Mouse (Mus musculus) midbrain, embryonic 11.5 days (tissue): Measurements from ENCODE around the gene Ubd. TPM values are rescaled to one million over a fixed set of nuclear protein-coding genes. Genes with fewer than 3 reads are reported as not detected.
"Not testable (repeated sequence)": the region's sequence is repeated elsewhere in the genome, so short reads cannot be mapped to it uniquely, and the experiment has no call there.

ENCODE experiments used
- ATAC-seq: fragments of 200-750 bp; cut with Nextera tagmentation; 2 replicates; pipeline ENCODE4 v1.8.0; 2017; ENCODE audit warnings: moderate TSS enrichment, moderate library complexity; ENCODE audit not compliant: low FRiP score
- DNase-seq: peaks from one replicate; pipeline ENCODE4 v3.0.0; 2015; ENCODE audit warnings: low spot score; ENCODE audit errors: missing footprints
- H3K27ac ChIP-seq: fragments of 300-500 bp; sonication (generic); 2 replicates; pipeline ENCODE4 v1.5.1; 2014; ENCODE audit warnings: low read depth, low read length
- H3K27me3 ChIP-seq: fragments of 300-500 bp; sonication (generic); 2 replicates; pipeline ENCODE4 v1.6.1; 2014; ENCODE audit warnings: mild to moderate bottlenecking, low read length, moderate library complexity, mixed read lengths; ENCODE audit not compliant: control insufficient read depth, insufficient read depth
- H3K36me3 ChIP-seq: fragments of 300-500 bp; sonication (generic); 2 replicates; pipeline ENCODE4 v1.6.1; 2014; ENCODE audit warnings: mild to moderate bottlenecking, low read length, moderate library complexity, mixed read lengths; ENCODE audit not compliant: control insufficient read depth, insufficient read depth
- H3K4me1 ChIP-seq: fragments of 300-500 bp; sonication (generic); 2 replicates; pipeline ENCODE4 v1.6.1; 2014; ENCODE audit warnings: low read length; ENCODE audit not compliant: control insufficient read depth, insufficient read depth
- H3K4me2 ChIP-seq: fragments of 300-500 bp; sonication (generic); 2 replicates; pipeline ENCODE4 v1.6.1; 2014; ENCODE audit warnings: mild to moderate bottlenecking, moderate library complexity
- H3K4me3 ChIP-seq: fragments of 300-500 bp; sonication (generic); 2 replicates; pipeline ENCODE4 v1.5.1; 2014; ENCODE audit warnings: low read depth, low read length
- H3K9ac ChIP-seq: fragments of 300-500 bp; sonication (generic); 2 replicates; pipeline ENCODE4 v1.6.1; 2014; ENCODE audit warnings: low read length
- H3K9me3 ChIP-seq: fragments of 300-500 bp; sonication (generic); 2 replicates; pipeline ENCODE4 v1.6.1; 2016; ENCODE audit warnings: low read length; ENCODE audit not compliant: control insufficient read depth
- WGBS: fragments of 180-500 bp; shearing (Covaris S2); extraction: QIAGEN DNeasy Blood & Tissue Kit; methylation state at CpG from one replicate; pipeline ENCODE4 v1.1.7; 2014; 5-methylcytosine and 5-hydroxymethylcytosine counted together
- polyA plus RNA-seq: library from polyadenylated mRNA; unstranded; fragments of >200 nt; fragmentation: Nextera tagmentation; extraction: Ambion mirVana; gene quantifications from 2 replicates; pipeline ENCODE4 v1.2.1, GENCODE M21; 2014

Ubd gene
- polyA plus RNA-seq, 1 experiment from 2014 or later: not detected

DNA sequence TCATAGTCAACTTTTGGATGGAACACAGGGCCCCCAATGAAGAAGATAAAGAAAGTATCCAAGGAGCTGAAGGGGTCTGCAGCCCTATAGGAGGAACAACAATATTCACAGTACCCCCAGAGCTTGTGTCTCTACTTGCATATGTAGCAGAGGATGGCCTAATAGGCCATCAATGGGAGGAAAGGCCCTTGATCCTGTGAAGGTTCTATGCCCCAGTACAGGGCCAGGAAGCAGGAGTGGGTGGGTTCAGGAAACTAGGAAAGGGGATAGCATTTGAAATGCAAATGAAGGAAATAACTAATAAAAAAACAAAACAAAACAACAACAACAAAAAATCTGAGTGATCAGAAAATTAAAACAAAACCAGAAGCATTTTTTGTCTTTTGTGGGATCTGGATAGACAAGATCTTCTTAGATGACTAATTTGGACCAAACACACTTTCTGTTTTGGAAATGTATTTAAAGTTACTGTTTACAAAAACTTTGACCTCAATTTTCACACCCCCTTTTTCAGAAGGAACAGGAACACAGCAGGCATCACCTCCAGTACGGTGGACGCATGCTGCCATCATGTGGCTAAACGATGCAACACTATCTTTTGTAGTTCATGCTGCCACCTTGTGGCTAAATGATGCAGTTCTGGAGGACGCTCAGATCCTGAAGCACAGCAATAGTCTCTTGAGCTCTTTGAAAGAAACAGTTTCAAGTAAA is 9.7 kb downstream of the Ubd start:
- Histone ChIP-seq H3K9ac (no peak overlapping the region), H3K27ac (no peak overlapping the region), H3K36me3 (no peaks in the 10 kb centered on the region), H3K9me3 (no peaks in the 10 kb centered on the region), H3K27me3 (peaks cover 2% of the 10 kb centered on the region; the same call in 1 of the 2 replicates), H3K4me3 (no peak overlapping the region), H3K4me2 (no peak overlapping the region), H3K4me1 (no peaks in the 10 kb centered on the region)
- WGBS: 1% methylated on average over 4 of the region's 4 CpGs
- DNase-seq (peak; percentile 97), ATAC-seq (peak; percentile 73)

GRCm38 (mm10) chr17:37203917-37204236 is 10.2 kb downstream of the Ubd start:
- H3K4me1 ChIP-seq: no peaks in the 10 kb centered on the region
- no peak overlapping the region for H3K9ac ChIP-seq
- no peak overlapping the region for H3K27ac ChIP-seq
- H3K9me3 ChIP-seq: no peaks in the 10 kb centered on the region
- whole genome bisulfite sequencing: 24% methylated on average over 3 of the region's 3 CpGs
- no peaks in the 10 kb centered on the region for H3K36me3 ChIP-seq
- no peak overlapping the region for H3K4me3 ChIP-seq
- H3K27me3 ChIP-seq: no peaks in the 10 kb centered on the region
- DNase-seq (no peak), ATAC-seq (peak; percentile 67)
- no peak overlapping the region for H3K4me2 ChIP-seq

DNA sequence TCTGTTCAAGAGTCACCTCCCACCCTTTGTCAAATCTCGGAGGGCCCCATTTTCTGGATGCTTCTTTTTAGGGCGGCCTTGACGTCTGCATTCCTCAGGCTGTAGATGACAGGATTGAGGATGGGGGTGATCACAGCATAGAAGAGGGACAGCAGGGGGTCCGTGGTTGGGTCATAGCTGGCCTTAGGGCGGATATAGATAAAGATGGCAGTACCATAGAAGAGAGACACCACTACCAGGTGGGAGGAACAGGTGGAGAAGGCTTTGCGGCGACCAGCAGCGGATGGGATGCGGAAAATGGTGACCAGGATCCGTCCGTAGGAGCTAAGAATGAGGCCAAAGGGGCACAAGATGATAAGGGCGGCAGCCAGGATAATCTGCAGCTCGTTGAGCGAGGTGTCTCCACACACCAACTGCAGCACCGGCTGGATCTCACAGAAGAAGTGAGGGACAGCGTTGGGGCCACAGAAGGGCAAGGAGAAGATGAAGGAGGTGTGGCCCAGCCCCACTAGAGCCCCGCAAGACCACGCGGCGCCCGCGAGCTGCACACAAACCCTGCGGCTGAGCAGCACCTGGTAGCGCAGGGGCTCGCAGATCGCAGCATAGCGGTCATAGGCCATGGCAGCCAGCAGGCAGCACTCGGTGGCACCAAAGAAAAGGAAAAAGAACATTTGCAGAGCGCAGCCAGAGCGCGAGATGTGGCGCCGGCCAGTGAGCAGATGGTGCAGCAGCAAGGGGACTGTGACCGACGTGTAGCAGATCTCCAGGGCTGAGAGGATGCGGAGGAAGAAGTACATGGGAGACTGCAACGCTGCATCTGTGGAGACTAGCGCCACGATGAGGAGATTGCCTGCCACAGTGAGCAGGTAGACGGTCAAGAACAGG is 17.4 kb downstream of the Ubd start:
- 18% methylated on average over 40 of the region's 40 CpGs for WGBS
- no peaks in the 10 kb centered on the region for H3K4me1 ChIP-seq

DNA sequence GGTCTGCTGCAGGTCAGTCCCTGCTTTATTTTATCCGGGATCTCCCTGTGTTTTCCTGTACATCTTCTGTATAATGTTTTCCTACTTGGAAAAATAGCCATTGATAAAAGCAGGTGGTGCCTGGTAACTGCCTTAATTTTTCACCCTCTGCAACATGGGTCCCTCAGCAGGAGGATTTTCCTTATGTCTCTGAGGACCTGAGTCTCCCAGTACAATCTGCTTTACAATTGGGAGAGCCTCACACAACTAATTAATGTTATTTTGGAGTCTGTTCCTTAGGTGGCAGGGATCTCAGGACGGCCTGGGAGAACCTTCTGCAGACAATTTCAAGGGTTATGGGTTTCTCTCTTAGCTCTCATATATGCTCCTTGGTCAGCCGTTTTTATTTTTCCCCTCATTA is 19.3 kb downstream of the Ubd start, which contains the start of gene Olfr95:
TSS of gene Olfr95 (minus strand) at position 101 of the 400 bp plus-strand sequence.
- Histone ChIP-seq H3K27ac (no peak within 1 kb of the TSS), H3K4me1 (no peaks in the 10 kb centered on the region), H3K9me3 (no peaks in the 10 kb centered on the region), H3K9ac (no peak within 1 kb of the TSS), H3K4me3 (no peak within 1 kb of the TSS), H3K4me2 (no peak within 1 kb of the TSS), H3K27me3 (peaks cover 8% of the 10 kb centered on the region), H3K36me3 (no peaks in the 10 kb centered on the region)
- DNase-seq (peak; percentile 10), ATAC-seq (no peak)
- 78% methylated on average over 3 of the region's 3 CpGs for WGBS

More for the DNA sequence above, 17.4 kb downstream of the Ubd start:
- Histone ChIP-seq H3K27ac (no peak overlapping the region), H3K9me3 (no peaks in the 10 kb centered on the region), H3K4me2 (peak overlapping the region; percentile 56), H3K9ac (peak overlapping the region; percentile 47), H3K27me3 (peaks cover 8% of the 10 kb centered on the region), H3K36me3 (no peaks in the 10 kb centered on the region), H3K4me3 (peak overlapping the region; percentile 30)
- DNase-seq: peak; percentile 85
- ATAC-seq: peak; percentile 65

GRCm38 (mm10) chr17:37218486-37218885 is 24.8 kb downstream of the Ubd start:
- ATAC-seq (no peak), DNase-seq (no peak)
- WGBS: 86% methylated on average over 3 of the region's 3 CpGs
- Histone ChIP-seq H3K36me3 (no peaks in the 10 kb centered on the region), H3K27me3 (no peaks in the 10 kb centered on the region), H3K9me3 (no peaks in the 10 kb centered on the region), H3K9ac (no peak overlapping the region), H3K4me3 (no peak overlapping the region), H3K4me2 (no peak overlapping the region), H3K4me1 (no peaks in the 10 kb centered on the region), H3K27ac (no peak overlapping the region)

DNA sequence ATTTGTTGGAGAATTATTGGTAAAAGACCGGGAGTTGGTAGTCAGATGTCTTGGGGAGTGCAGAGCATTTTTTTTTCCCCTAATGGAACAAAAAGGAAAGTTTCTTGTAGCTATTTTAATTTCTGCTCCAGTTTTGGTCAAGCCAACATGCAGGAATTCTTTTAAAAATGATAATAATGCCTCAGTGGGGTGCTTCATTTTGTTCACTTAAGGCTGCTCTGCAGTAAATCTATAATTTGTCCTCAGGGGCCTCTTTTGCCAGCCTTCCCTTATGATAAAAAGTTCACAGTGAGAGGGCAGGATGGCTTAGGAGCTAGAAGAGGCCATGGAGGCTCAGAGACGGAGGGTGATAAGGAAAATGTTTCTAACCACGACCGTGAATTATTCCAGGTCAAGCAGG is 26.2 kb downstream of the Ubd start, which contains the start of gene Olfr96:
TSS of gene Olfr96 (plus strand) at position 301 of the 400 bp plus-strand sequence.
- H3K4me2 ChIP-seq: no peak within 1 kb of the TSS
- H3K27me3 ChIP-seq: no peaks in the 10 kb centered on the region
- H3K4me1 ChIP-seq: no peaks in the 10 kb centered on the region
- H3K36me3 ChIP-seq: no peaks in the 10 kb centered on the region
- no peak within 1 kb of the TSS for H3K27ac ChIP-seq
- no peaks in the 10 kb centered on the region for H3K9me3 ChIP-seq
- 64% methylated on average over 4 of the region's 4 CpGs for WGBS
- no peak for ATAC-seq
- no peak within 1 kb of the TSS for H3K9ac ChIP-seq
- DNase-seq: no peak
- H3K4me3 ChIP-seq: no peak within 1 kb of the TSS

DNA sequence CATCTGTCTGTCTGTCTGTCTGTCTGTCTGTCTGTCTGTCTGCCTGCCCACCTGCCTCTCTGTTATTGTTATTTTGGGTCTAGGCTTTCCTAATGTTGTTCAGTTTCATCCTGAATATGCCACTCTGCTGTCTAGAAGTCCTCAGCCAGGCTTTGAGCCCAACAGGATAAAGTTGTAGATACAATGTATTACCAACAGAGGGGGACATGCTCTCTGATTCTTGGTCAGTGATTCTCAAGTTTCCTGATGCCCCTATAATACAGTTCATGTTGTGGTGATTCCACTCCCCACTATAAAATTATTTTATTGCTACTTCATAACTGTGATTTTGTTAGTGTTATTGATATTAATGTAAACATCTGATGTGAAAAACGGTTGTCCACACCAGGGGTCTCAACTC is 28.2 kb downstream of the Ubd start:
- Histone ChIP-seq H3K4me3 (no peak overlapping the region), H3K4me1 (no peaks in the 10 kb centered on the region), H3K27ac (no peak overlapping the region), H3K9ac (no peak overlapping the region), H3K27me3 (no peaks in the 10 kb centered on the region), H3K9me3 (no peaks in the 10 kb centered on the region), H3K4me2 (no peak overlapping the region), H3K36me3 (no peaks in the 10 kb centered on the region)
- DNase-seq (no peak), ATAC-seq (no peak)
- WGBS: 33% methylated on average over 1 of the region's 1 CpGs

GRCm38 (mm10) chr17:37237230-37237629 is 43.5 kb downstream of the Ubd start, which contains the start of gene Olfr97:
TSS of gene Olfr97 (minus strand) at chr17:37237330.
- H3K4me1 ChIP-seq, H3K4me3 ChIP-seq, H3K4me2 ChIP-seq, H3K9ac ChIP-seq, ATAC-seq, H3K36me3 ChIP-seq, H3K9me3 ChIP-seq, H3K27me3 ChIP-seq, DNase-seq, H3K27ac ChIP-seq: not testable (repeated sequence)
- 95% methylated on average over 2 of the region's 2 CpGs for WGBS

DNA sequence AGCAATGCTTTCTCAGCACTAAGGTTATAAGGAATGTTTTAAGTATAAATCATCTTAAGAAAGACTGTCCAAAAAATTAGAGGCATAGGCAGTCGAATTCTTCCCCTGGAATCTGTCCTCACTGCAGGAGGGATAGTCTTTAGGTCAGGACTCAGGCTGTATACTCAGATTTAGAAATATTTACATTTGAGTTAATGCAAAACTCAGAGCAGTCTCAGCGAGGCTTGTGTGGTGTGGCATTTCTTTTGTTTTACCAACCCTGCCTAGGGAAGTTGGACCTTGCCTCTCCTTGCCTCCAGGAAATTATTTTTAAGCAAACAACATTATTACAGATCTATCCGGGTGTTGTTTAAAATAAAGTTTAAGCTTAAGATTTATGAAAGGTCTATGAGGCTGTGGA is 48.5 kb downstream of the Ubd start:
- Histone ChIP-seq H3K27ac (no peak overlapping the region), H3K4me1 (no peaks in the 10 kb centered on the region), H3K9me3 (no peaks in the 10 kb centered on the region), H3K4me3 (no peak overlapping the region), H3K27me3 (no peaks in the 10 kb centered on the region), H3K4me2 (no peak overlapping the region), H3K36me3 (no peaks in the 10 kb centered on the region), H3K9ac (no peak overlapping the region)
- 64% methylated on average over 3 of the region's 3 CpGs for WGBS
- ATAC-seq: no peak
- no peak for DNase-seq
